9 mouse cellular contexts compared by ENCODE assay signal in the genomic region with DNA sequence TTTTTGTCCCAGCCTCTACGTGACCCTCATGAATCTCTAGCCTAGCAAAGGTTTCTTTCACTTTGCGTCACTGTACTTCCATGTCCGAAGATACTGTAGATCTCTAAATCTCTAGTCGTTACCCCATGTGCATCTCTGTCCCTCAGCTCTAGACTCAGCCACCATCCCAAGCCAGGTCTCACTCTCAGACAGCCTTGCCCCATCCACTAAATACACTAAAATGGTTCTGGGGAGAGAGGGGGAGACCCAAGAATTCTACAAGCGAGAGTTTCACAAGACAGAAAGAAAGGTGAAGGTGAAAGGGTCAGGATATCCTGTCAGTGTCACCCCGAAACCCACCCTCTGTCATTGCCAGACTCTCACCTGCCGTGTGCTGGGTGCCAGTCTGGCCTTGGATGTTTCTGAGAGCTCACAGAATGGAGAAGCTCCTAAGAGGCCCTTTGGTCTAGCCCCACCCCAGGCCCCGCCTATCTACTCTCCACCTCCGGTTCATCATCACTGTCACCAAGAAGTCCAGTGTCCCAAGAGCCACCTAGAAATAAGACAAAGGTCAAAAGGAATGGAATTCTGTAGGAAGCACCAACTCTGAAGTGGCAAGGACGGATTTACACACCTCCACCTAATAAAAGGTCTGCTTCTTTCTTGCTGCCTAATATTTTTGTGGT. TPM values are rescaled to one million over a fixed set of nuclear protein-coding genes. Genes with fewer than 3 reads are reported as not detected.
DNase-seq lines count a peak whose midpoint lies in the region; ATAC-seq and TF ChIP-seq lines count a peak whose summit lies in the region.
"Had no signal": no experiment of that assay in that cellular context is flagged by ENCODE, and none has a peak within 500 bp of the region (broad histone marks: within the 10 kb centered on the region; RNA-seq: fewer than 3 reads in every experiment).

A gene (minus strand): TSS at position 409 of the 665 bp plus-strand sequence.

- H3K9ac ChIP-seq in heart, embryonic 15.5 days = no peak within 1 kb of the TSS
- H3K9ac ChIP-seq in liver, postnatal 0 days (replicated peaks) = peak within 1 kb of the TSS; percentile 54
- no peak within 1 kb of the TSS for H3K9ac ChIP-seq in kidney, embryonic 16.5 days (replicated peaks; ENCODE audit: low read length)
- H3K9ac ChIP-seq: embryonic facial prominence, embryonic 12.5 days had no signal

- no peaks in the 10 kb centered on the region for H3K4me1 ChIP-seq in heart, embryonic 15.5 days (replicated peaks)
- H3K4me1 ChIP-seq in brown adipose tissue, adult 24 weeks (ENCODE audit: control insufficient read depth, insufficient read depth, insufficient read length, low read length) = no peaks in the 10 kb centered on the region
- H3K4me1 ChIP-seq in liver, postnatal 0 days (ENCODE audit: insufficient read depth) = peaks cover 16% of the 10 kb centered on the region
- no peaks in the 10 kb centered on the region for H3K4me1 ChIP-seq in kidney, embryonic 16.5 days (ENCODE audit: insufficient read depth, low read length)
- H3K4me1 ChIP-seq: embryonic facial prominence, embryonic 12.5 days had no signal

- WGBS in heart, embryonic 15.5 days = 83% methylated on average over 10 of the region's 10 CpGs
- WGBS in liver, postnatal 0 days (ENCODE audit: insufficient replicate concordance) = 48% methylated on average over 10 of the region's 10 CpGs
- 84% methylated on average over 10 of the region's 10 CpGs for WGBS in kidney, embryonic 16.5 days

- peak within 1 kb of the TSS; percentile 8; the same call in 1 of the 2 replicates for H3K4me2 ChIP-seq in heart, embryonic 15.5 days
- H3K4me2 ChIP-seq in liver, postnatal 0 days (ENCODE audit: low read depth, low read length) = peak within 1 kb of the TSS; percentile 60
- H3K4me2 ChIP-seq in kidney, embryonic 16.5 days (replicated peaks; ENCODE audit: low read depth, low read length) = no peak within 1 kb of the TSS
- H3K4me2 ChIP-seq: embryonic facial prominence, embryonic 12.5 days had no signal

- intact Hi-C loops in heart, postnatal 10 days (cut with DNase I) = loop anchor here (1.0 to 2.0 kb wide), 3 partner anchors 32 to 121 kb away; a partner anchor contains a TSS

- DNase-seq in heart, postnatal 10 days = no peak
- DNase-seq in liver, postnatal 0 days = peak; percentile 69
- DNase-seq in spleen, postnatal 10 days (ENCODE audit: low spot score in 2 of 2) = peak; percentile 37 to 81
- DNase-seq in right cerebral cortex, adult 2 months (ENCODE audit: low spot score in 2 of 2) = no peak
- DNase-seq in kidney, postnatal 4 days = no peak

- ATAC-seq in heart, embryonic 15.5 days (replicated peaks; ENCODE audit: insufficient number of reproducible peaks, insufficient read depth, low FRiP score, low read depth) = no peak
- peak; percentile 68 for ATAC-seq in liver, postnatal 0 days
- ATAC-seq in kidney, embryonic 16.5 days (ENCODE audit: low FRiP score, low TSS enrichment) = no peak

- H3K27me3 ChIP-seq in heart, embryonic 15.5 days = no peaks in the 10 kb centered on the region
- H3K27me3 ChIP-seq in liver, postnatal 0 days (ENCODE audit: insufficient read depth, low read length) = no peaks in the 10 kb centered on the region
- H3K27me3 ChIP-seq in kidney, embryonic 16.5 days (ENCODE audit: insufficient read depth, low read length) = no peaks in the 10 kb centered on the region
- H3K27me3 ChIP-seq: embryonic facial prominence, embryonic 12.5 days had no signal

- H3K36me3 ChIP-seq in heart, embryonic 15.5 days = peaks cover 9% of the 10 kb centered on the region; the same call in 1 of the 2 replicates
- peaks cover 16% of the 10 kb centered on the region; the same call in 1 of the 2 replicates for H3K36me3 ChIP-seq in liver, postnatal 0 days (replicated peaks; ENCODE audit: insufficient read depth, low read length)
- peaks cover 11% of the 10 kb centered on the region; the same call in 1 of the 2 replicates for H3K36me3 ChIP-seq in kidney, embryonic 16.5 days (ENCODE audit: insufficient read depth, low read length)

- H3K4me3 ChIP-seq in heart, embryonic 15.5 days = no peak within 1 kb of the TSS
- peak within 1 kb of the TSS; percentile 44 for H3K4me3 ChIP-seq in brown adipose tissue, adult 24 weeks (ENCODE audit: insufficient read depth, low read depth, low read length)
- peak within 1 kb of the TSS; percentile 45 for H3K4me3 ChIP-seq in liver, postnatal 0 days (ENCODE audit: low read depth, low read length)
- H3K4me3 ChIP-seq in kidney, embryonic 16.5 days (ENCODE audit: low read length) = no peak within 1 kb of the TSS
- H3K4me3 ChIP-seq: embryonic facial prominence, embryonic 12.5 days had no signal

- no peak for TF ChIP-seq CTCF in liver, postnatal 0 days (IDR thresholded peaks at IDR 0.05; ENCODE audit: low read depth)

- TF ChIP-seq EP300 in liver, postnatal 0 days (IDR thresholded peaks at IDR 0.05; ENCODE audit: low read depth) = no peak

- no peak within 1 kb of the TSS for H3K27ac ChIP-seq in heart, embryonic 15.5 days
- peak within 1 kb of the TSS; percentile 68 for H3K27ac ChIP-seq in brown adipose tissue, adult 24 weeks (replicated peaks; ENCODE audit: low read depth, low read length)
- H3K27ac ChIP-seq in liver, postnatal 0 days (ENCODE audit: low read depth) = peak within 1 kb of the TSS; percentile 86
- no peak within 1 kb of the TSS for H3K27ac ChIP-seq in kidney, embryonic 16.5 days (ENCODE audit: low read length)
- H3K27ac ChIP-seq: embryonic facial prominence, embryonic 12.5 days had no signal

- no peaks in the 10 kb centered on the region for H3K9me3 ChIP-seq in heart, embryonic 15.5 days (replicated peaks)
- H3K9me3 ChIP-seq in liver, postnatal 0 days (ENCODE audit: low read length) = no peaks in the 10 kb centered on the region
- H3K9me3 ChIP-seq in kidney, embryonic 16.5 days (ENCODE audit: low read length) = no peaks in the 10 kb centered on the region
- H3K9me3 ChIP-seq: embryonic facial prominence, embryonic 12.5 days had no signal

RNA-seq across cellular contexts. Expression of the gene that starts here (rescaled TPM):
- 2.5 and 4.8 TPM in 2 replicates for polyA plus RNA-seq in heart, embryonic 15.5 days (2015; fragmentation: Nextera tagmentation; extraction: Ambion mirVana)
- 1 to 10 TPM; 1.7 to 1.8 TPM for total RNA-seq in heart, postnatal 10 days (2021)
- polyA plus RNA-seq in brown adipose tissue, adult 24 weeks (2012; ENCODE audit: insufficient read depth, insufficient read length, missing spikeins) = 2.7 and 2.8 TPM in 2 replicates
- polyA plus RNA-seq in liver, postnatal 0 days (2015; fragmentation: Nextera tagmentation; extraction: Ambion mirVana) = 13.0 and 13.1 TPM in 2 replicates
- polyA plus RNA-seq in kidney, embryonic 16.5 days (2015; fragmentation: Nextera tagmentation; extraction: Ambion mirVana) = 2.9 and 4.2 TPM in 2 replicates

Comparison
In these comparisons a context has a peak if more than half of its experiments do, and no peak if none do; other contexts are left out.
1. H3K27ac ChIP-seq: peak in brown adipose tissue, adult 24 weeks (single experiment) and liver, postnatal 0 days (single experiment); none in heart, embryonic 15.5 days (single experiment) and kidney, embryonic 16.5 days (single experiment).
2. H3K4me3 ChIP-seq: peak in brown adipose tissue, adult 24 weeks (single experiment) and liver, postnatal 0 days (single experiment); none in heart, embryonic 15.5 days (single experiment) and kidney, embryonic 16.5 days (single experiment).
3. DNase-seq: peak in liver, postnatal 0 days (single experiment) and spleen, postnatal 10 days (2 of 2); none in heart, postnatal 10 days (0 of 2), right cerebral cortex, adult 2 months (0 of 2) and kidney, postnatal 4 days (0 of 2).